Mouse (Mus musculus): Measurements from ENCODE around the gene Tspyl2. TPM values are rescaled to one million over a fixed set of nuclear protein-coding genes. Genes with fewer than 3 reads are reported as not detected.

Tspyl2 gene
- total RNA-seq, 1 experiment from 2014 or later, result 55.0 TPM

Other genes starting within 250 kb of the Tspyl2 start
- 27.6 and 32.0 TPM in 2 replicates for gene Iqsec2, start 198.2 kb downstream of the Tspyl2 start, total RNA-seq (2021)
- gene Kdm5c, start 109.4 kb downstream of the Tspyl2 start, total RNA-seq (2021), result 94.1 and 127 TPM in 2 replicates
- gene Kantr, start 14.9 kb downstream of the Tspyl2 start, total RNA-seq (2021), result 9.5 and 13.4 TPM in 2 replicates
- gene Gpr173, start 26.3 kb upstream of the Tspyl2 start, total RNA-seq (2021), result 2.2 and 2.8 TPM in 2 replicates
- not detected in 2 replicates for gene Cldn34a, start 220.9 kb upstream of the Tspyl2 start, total RNA-seq (2021)

All from adrenal gland, postnatal 25 days (tissue).